ENCODE assay signal across 12 mouse cellular contexts in the genomic region with DNA sequence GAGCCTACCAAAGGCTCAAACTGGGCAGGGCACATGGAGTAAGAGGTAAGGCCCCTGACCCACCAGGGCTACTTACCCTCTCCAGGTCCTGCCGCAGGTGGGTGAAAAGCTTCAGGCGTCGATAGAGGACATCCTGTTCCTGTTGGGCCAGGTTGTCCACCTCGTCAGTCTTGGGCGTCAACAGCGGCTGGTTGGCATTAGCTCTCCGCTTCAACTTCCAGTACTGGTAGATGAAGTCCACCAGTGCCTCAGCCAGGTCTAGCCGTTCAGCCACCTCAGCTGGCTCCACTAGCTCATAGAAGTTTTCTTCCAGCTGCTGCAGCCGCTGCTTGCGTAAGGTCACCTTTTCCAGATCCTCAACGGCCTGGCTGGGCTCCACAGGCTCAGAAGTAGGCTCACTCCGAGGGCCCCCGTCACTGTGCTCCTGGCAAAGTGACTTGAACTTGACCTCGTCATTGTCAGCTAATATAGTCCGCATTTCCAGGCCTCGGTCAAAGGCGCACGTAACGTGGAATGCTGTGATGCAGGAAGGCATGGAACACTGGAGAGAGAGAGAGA.
"Had no signal": no experiment of that assay in that cellular context is flagged by ENCODE, and none has a peak within 500 bp of the region (broad histone marks: within the 10 kb centered on the region; RNA-seq: fewer than 3 reads in every experiment).

No protein-coding gene starts in this region.

- ATAC-seq: intestine, postnatal 0 days; liver, embryonic 12.5 days; midbrain, embryonic 13.5 days had no signal

- H3K4me3 ChIP-seq: limb, embryonic 13.5 days; liver, embryonic 12.5 days; midbrain, embryonic 13.5 days; myocyte; neural tube, embryonic 15.5 days had no signal

- DNase-seq: kidney, adult 9 months; kidney, postnatal 4 days; right cerebral cortex, adult 18-20 months; thymus, postnatal 4 days had no signal

- H3K4me1 ChIP-seq: limb, embryonic 13.5 days had no signal

- H3K36me3 ChIP-seq: midbrain, embryonic 13.5 days had no signal

- H3K9ac ChIP-seq: limb, embryonic 13.5 days; liver, embryonic 12.5 days; midbrain, embryonic 13.5 days; neural tube, embryonic 15.5 days had no signal

- H3K27me3 ChIP-seq: limb, embryonic 13.5 days; liver, embryonic 12.5 days; midbrain, embryonic 13.5 days; neural tube, embryonic 15.5 days had no signal

- H3K27ac ChIP-seq: kidney, postnatal 0 days; limb, embryonic 13.5 days; liver, embryonic 12.5 days; midbrain, embryonic 13.5 days; neural tube, embryonic 15.5 days; stomach, postnatal 0 days had no signal
